Mouse (Mus musculus) midbrain, postnatal 0 days (tissue): ENCODE results near the gene Wdr76. TPM values are rescaled to one million over a fixed set of nuclear protein-coding genes. Genes with fewer than 3 reads are reported as not detected.

Source experiments
- ATAC-seq: fragments of 200-750 bp; cut with Nextera tagmentation; 2 replicates; pipeline ENCODE4 v1.8.0; 2017; ENCODE audit warnings: moderate number of reproducible peaks, mild to moderate bottlenecking, moderate TSS enrichment, moderate library complexity; ENCODE audit not compliant: low FRiP score
- DNase-seq: peaks from one replicate; pipeline ENCODE4 v3.0.0-alpha.2; 2015; ENCODE audit warnings: low spot score
- H3K27ac ChIP-seq: fragments of 300-500 bp; sonication (generic); 2 replicates; pipeline ENCODE4 v1.5.1; 2014; ENCODE audit warnings: low read depth, mild to moderate bottlenecking, low read length, mixed read lengths
- H3K27me3 ChIP-seq: fragments of 300-500 bp; sonication (generic); 2 replicates; pipeline ENCODE4 v1.6.1; 2014; ENCODE audit warnings: low read length, control low read depth, mixed read lengths; ENCODE audit not compliant: insufficient read depth
- H3K36me3 ChIP-seq: fragments of 300-500 bp; sonication (generic); 2 replicates; pipeline ENCODE4 v1.6.1; 2014; ENCODE audit warnings: low read length, control low read depth, mixed read lengths; ENCODE audit not compliant: insufficient read depth
- H3K4me1 ChIP-seq: fragments of 300-500 bp; sonication (generic); 2 replicates; pipeline ENCODE4 v1.6.1; 2014; ENCODE audit warnings: mild to moderate bottlenecking, control low read depth, antibody characterized with exemption, low read length, mixed read lengths; ENCODE audit not compliant: insufficient read depth
- H3K4me2 ChIP-seq: fragments of 300-500 bp; sonication (generic); 2 replicates; pipeline ENCODE4 v1.6.1; 2014; ENCODE audit warnings: low read depth, mild to moderate bottlenecking, low read length, mixed read lengths; ENCODE audit not compliant: poor library complexity, severe bottlenecking
- H3K4me3 ChIP-seq: fragments of 300-500 bp; sonication (generic); 2 replicates; pipeline ENCODE4 v1.5.1; 2014; ENCODE audit warnings: low read depth, mild to moderate bottlenecking, low read length, moderate library complexity
- H3K9ac ChIP-seq: fragments of 300-500 bp; sonication (generic); replicated peaks from 2 replicates; pipeline ENCODE4 v1.6.1; 2014; ENCODE audit warnings: mild to moderate bottlenecking, low read length, moderate library complexity, mixed read lengths; ENCODE audit not compliant: poor library complexity, severe bottlenecking
- H3K9me3 ChIP-seq: fragments of 300-500 bp; sonication (generic); 2 replicates; pipeline ENCODE4 v1.6.1; 2016; ENCODE audit warnings: low read length, control low read depth
- CTCF ChIP-seq: IDR thresholded peaks from 2 replicates; pipeline ENCODE4 v1.5.1; 2016; ENCODE audit warnings: antibody characterized with exemption, mild to moderate bottlenecking
- WGBS: fragments of 180-500 bp; shearing (Covaris S2); extraction: QIAGEN DNeasy Blood & Tissue Kit; methylation state at CpG from one replicate; pipeline ENCODE4 v1.1.7; 2014; 5-methylcytosine and 5-hydroxymethylcytosine counted together
- polyA plus RNA-seq: library from polyadenylated mRNA; unstranded; fragments of >200 nt; fragmentation: Nextera tagmentation; extraction: Ambion mirVana; gene quantifications from 2 replicates; pipeline ENCODE4 v1.2.1, GENCODE M21; 2015
- total RNA-seq: library from RNA; depleted of rRNA; stranded (reverse); fragments of >200 nt; gene quantifications from 2 replicates; pipeline ENCODE4 v1.2.3, GENCODE M21; 2014; rRNA removed

Wdr76 gene
- total and polyA plus RNA-seq, 2 experiments from 2014 or later = 2.1 to 4.8 TPM

DNA sequence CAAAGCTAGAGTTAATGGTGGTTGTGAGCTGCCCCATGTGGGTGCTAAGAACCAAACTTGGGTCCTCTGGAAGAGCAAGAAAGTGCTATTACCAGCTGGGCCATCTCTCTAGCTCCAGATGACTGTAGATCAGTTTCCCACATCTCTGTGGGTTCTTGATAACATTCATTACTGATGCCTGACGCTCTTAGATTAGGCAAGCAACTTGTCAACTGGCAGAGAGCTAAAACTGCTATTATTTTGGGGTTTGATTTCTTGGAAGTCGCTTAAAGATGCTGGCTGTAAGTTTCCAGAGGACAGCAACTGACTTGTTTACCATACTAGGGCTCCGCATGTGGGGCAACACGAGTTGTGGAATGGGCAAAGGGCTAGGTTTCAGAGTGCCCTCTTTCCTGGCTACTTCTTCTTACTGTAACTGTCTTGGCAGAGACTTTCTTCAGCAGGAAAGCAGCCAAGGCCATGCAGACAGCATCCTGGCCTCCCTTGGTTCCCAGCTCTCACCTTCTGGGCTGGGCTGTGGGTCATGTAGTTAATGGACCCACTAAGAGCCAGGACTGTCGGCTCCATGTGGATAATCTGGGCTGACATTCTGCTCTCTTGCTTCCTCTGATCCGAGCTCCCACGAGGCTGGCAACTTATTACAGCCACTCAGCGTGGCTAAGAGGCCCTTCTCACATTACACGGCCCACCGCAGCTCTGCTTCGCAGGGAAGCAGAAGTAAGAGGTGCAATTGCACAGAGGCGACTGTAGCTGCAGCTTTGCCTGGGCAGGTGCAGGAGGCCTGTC lies 81.2 kb downstream of the Wdr76 start:
- Histone ChIP-seq H3K27me3 (no peaks in the 10 kb centered on the region), H3K9me3 (no peaks in the 10 kb centered on the region), H3K9ac (no peak overlapping the region), H3K27ac (peak overlapping the region; percentile 20; the same call in 1 of the 2 replicates), H3K4me1 (peaks cover 5% of the 10 kb centered on the region; the same call in 1 of the 2 replicates), H3K4me3 (no peak overlapping the region), H3K36me3 (no peaks in the 10 kb centered on the region; the same call in 1 of the 2 replicates), H3K4me2 (no peak overlapping the region)
- DNase-seq = peak; percentile 80
- no peak for ATAC-seq
- TF ChIP-seq CTCF = no peak
- 40% methylated on average over 12 of the region's 12 CpGs for WGBS

GRCm38 (mm10) chr2:121588309-121588694 lies 81.8 kb downstream of the Wdr76 start:
- Histone ChIP-seq H3K27me3 (no peaks in the 10 kb centered on the region), H3K4me3 (no peak overlapping the region), H3K36me3 (no peaks in the 10 kb centered on the region; the same call in 1 of the 2 replicates), H3K4me1 (peaks cover 5% of the 10 kb centered on the region; the same call in 1 of the 2 replicates), H3K4me2 (no peak overlapping the region), H3K27ac (peak overlapping the region; percentile 20; the same call in 1 of the 2 replicates), H3K9ac (no peak overlapping the region), H3K9me3 (no peaks in the 10 kb centered on the region)
- 36% methylated on average over 4 of the region's 4 CpGs for WGBS
- ATAC-seq (no peak), DNase-seq (peak; percentile 61)
- TF ChIP-seq CTCF = peak; percentile 43

DNA sequence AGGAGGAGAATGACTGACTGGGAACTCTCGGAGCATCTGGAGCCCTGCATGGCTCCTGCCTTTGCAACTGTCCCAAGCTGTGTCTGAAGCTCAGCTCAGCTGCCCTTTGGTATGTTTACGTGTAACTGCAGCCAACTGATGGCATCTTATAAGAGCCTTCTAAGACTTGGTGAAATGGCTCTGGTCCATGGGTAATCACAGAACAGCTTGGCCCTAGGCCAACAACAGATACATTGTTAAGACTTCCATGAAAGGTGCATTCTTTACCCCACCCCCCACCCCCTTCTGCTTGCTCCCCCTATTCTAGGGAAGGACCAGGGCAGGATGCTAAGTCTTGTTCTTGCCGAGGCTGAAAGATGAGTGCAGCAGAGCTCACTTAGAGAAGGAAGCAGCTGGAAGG lies 87.6 kb downstream of the Wdr76 start:
- no peak overlapping the region for H3K9ac ChIP-seq
- H3K27ac ChIP-seq = no peak overlapping the region
- no peak for TF ChIP-seq CTCF
- ATAC-seq (no peak), DNase-seq (no peak)
- no peaks in the 10 kb centered on the region for H3K4me1 ChIP-seq
- no peaks in the 10 kb centered on the region for H3K9me3 ChIP-seq
- 57% methylated on average over 3 of the region's 3 CpGs for WGBS
- no peak overlapping the region for H3K4me2 ChIP-seq
- H3K4me3 ChIP-seq = no peak overlapping the region
- no peaks in the 10 kb centered on the region; the same call in 1 of the 2 replicates for H3K36me3 ChIP-seq
- H3K27me3 ChIP-seq = no peaks in the 10 kb centered on the region

Other genes with a start within 250 kb of the Wdr76 start
- gene Trp53bp1, start 235.3 kb upstream of the Wdr76 start, total RNA-seq = 262 and 292 TPM in 2 replicates
- 90.3 and 93.3 TPM in 2 replicates for gene Trp53bp1, start 235.3 kb upstream of the Wdr76 start, polyA plus RNA-seq
- 137 and 154 TPM in 2 replicates for gene Map1a, start 217.1 kb upstream of the Wdr76 start, total RNA-seq
- 48.1 and 49.4 TPM in 2 replicates for gene Map1a, start 217.1 kb upstream of the Wdr76 start, polyA plus RNA-seq
- 16.9 and 22.1 TPM in 2 replicates for gene Ppip5k1, start 151.3 kb upstream of the Wdr76 start, total RNA-seq
- gene Ppip5k1, start 151.3 kb upstream of the Wdr76 start, polyA plus RNA-seq = 18.5 and 20.0 TPM in 2 replicates
- 105 and 147 TPM in 2 replicates for gene Ckmt1, start 149.0 kb upstream of the Wdr76 start, total RNA-seq
- 120 and 144 TPM in 2 replicates for gene Ckmt1, start 149.0 kb upstream of the Wdr76 start, polyA plus RNA-seq
- not detected in 2 replicates for gene Strc, start 119.6 kb upstream of the Wdr76 start, total RNA-seq
- 0.02 TPM in 1 of 2 replicates, not detected in the other for gene Strc, start 119.6 kb upstream of the Wdr76 start, polyA plus RNA-seq
- 61.9 and 77.1 TPM in 2 replicates for gene Pdia3, start 92.9 kb upstream of the Wdr76 start, total RNA-seq
- 269 and 301 TPM in 2 replicates for gene Pdia3, start 92.9 kb upstream of the Wdr76 start, polyA plus RNA-seq
- gene Catsper2, start 92.9 kb upstream of the Wdr76 start, total RNA-seq = 2.7 and 3.8 TPM in 2 replicates
- 2.6 and 3.0 TPM in 2 replicates for gene Catsper2, start 92.9 kb upstream of the Wdr76 start, polyA plus RNA-seq
- gene Ell3, start 62.4 kb upstream of the Wdr76 start, total RNA-seq = 0.33 TPM in 1 of 2 replicates, not detected in the other
- gene Ell3, start 62.4 kb upstream of the Wdr76 start, polyA plus RNA-seq = 1.6 and 2.6 TPM in 2 replicates
- 235 and 284 TPM in 2 replicates for gene Serf2, start 57.5 kb upstream of the Wdr76 start, total RNA-seq
- gene Serf2, start 57.5 kb upstream of the Wdr76 start, polyA plus RNA-seq = 271 and 278 TPM in 2 replicates
- gene Hypk, start 53.4 kb upstream of the Wdr76 start, total RNA-seq = 12.3 and 17.6 TPM in 2 replicates
- gene Hypk, start 53.4 kb upstream of the Wdr76 start, polyA plus RNA-seq = 109 and 115 TPM in 2 replicates
- gene Serinc4, start 49.9 kb upstream of the Wdr76 start, total RNA-seq = 1.8 and 2.6 TPM in 2 replicates
- 1.1 and 1.5 TPM in 2 replicates for gene Serinc4, start 49.9 kb upstream of the Wdr76 start, polyA plus RNA-seq
- 22.6 and 30.4 TPM in 2 replicates for gene Mfap1b, start 32.7 kb upstream of the Wdr76 start, total RNA-seq
- 56.2 and 57.4 TPM in 2 replicates for gene Mfap1b, start 32.7 kb upstream of the Wdr76 start, polyA plus RNA-seq
- 13.9 and 14.2 TPM in 2 replicates for gene Mfap1a, start 58 bp upstream of the Wdr76 start, total RNA-seq
- 20.8 and 20.9 TPM in 2 replicates for gene Mfap1a, start 58 bp upstream of the Wdr76 start, polyA plus RNA-seq